Mouse (Mus musculus): ENCODE measurements around the gene Mapk10. TPM values are rescaled to one million over a fixed set of nuclear protein-coding genes. Genes with fewer than 3 reads are reported as not detected.

Gene Mapk10
- polyA plus RNA-seq, 1 experiment from 2014 or later = 0.59 TPM

GRCm38 (mm10) chr5:103209486-103209885, 1.6 kb downstream of the Mapk10 start:
- Histone ChIP-seq H3K4me2 (ENCODE audit: low read depth, severe bottlenecking) (no peak overlapping the region), H3K27me3 (ENCODE audit: control insufficient read depth, insufficient read depth, low read length) (no peaks in the 10 kb centered on the region), H3K4me3 (ENCODE audit: low read depth, low read length) (no peak overlapping the region), H3K9ac (ENCODE audit: low read length) (no peak overlapping the region), H3K9me3 (ENCODE audit: control insufficient read depth, low read length) (no peaks in the 10 kb centered on the region), H3K27ac (replicated peaks; ENCODE audit: low read depth, low read length) (no peak overlapping the region), H3K4me1 (ENCODE audit: control insufficient read depth, insufficient read depth, low read length) (no peaks in the 10 kb centered on the region), H3K36me3 (ENCODE audit: control insufficient read depth, insufficient read depth, low read length) (no peaks in the 10 kb centered on the region)
- DNase-seq (ENCODE audit: low spot score) = no peak
- 70% methylated on average over 6 of the region's 6 CpGs for WGBS
- no peak for ATAC-seq (ENCODE audit: insufficient number of reproducible peaks, low FRiP score, low TSS enrichment, low read depth)

- Histone ChIP-seq H3K4me1 (ENCODE audit: control insufficient read depth, insufficient read depth, low read length) (no peaks in the 10 kb centered on the region), H3K4me3 (ENCODE audit: low read depth, low read length) (no peak overlapping the region), H3K9ac (ENCODE audit: low read length) (no peak overlapping the region), H3K4me2 (ENCODE audit: low read depth, severe bottlenecking) (no peak overlapping the region), H3K36me3 (ENCODE audit: control insufficient read depth, insufficient read depth, low read length) (no peaks in the 10 kb centered on the region), H3K27ac (replicated peaks; ENCODE audit: low read depth, low read length) (no peak overlapping the region), H3K9me3 (ENCODE audit: control insufficient read depth, low read length) (no peaks in the 10 kb centered on the region), H3K27me3 (ENCODE audit: control insufficient read depth, insufficient read depth, low read length) (no peaks in the 10 kb centered on the region)
- DNase-seq (ENCODE audit: low spot score) (no peak), ATAC-seq (ENCODE audit: insufficient number of reproducible peaks, low FRiP score, low TSS enrichment, low read depth) (no peak)
- WGBS = 54% methylated on average over 8 of the region's 8 CpGs
Measured at GRCm38 (mm10) chr5:103208869-103209268, 2.3 kb downstream of the Mapk10 start.

DNA sequence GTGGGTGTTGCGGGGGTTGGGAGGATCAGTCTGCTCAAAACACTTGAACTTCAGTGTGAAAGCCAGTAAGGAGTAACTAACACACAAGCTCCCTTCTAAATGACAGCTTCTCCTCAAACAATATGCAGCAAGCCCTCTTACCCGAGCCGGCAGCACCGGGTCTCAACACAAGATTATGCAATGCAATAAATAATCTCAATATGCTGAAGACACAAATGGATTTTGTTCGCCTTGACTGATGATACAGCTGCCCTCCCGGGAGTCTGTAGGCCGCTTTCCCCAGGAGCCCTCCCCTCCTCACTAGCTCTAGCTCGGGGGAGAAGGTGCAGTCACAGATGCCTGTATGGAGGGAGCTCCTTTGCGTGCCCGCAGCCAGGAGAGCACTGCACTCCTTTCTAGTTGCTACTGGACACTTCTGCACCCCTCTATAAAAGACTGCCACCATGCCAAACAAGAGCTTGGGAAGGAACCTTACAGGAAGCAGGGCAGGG, 3.1 kb downstream of the Mapk10 start:
- no peak for ATAC-seq (ENCODE audit: insufficient number of reproducible peaks, low FRiP score, low TSS enrichment, low read depth)
- Histone ChIP-seq H3K27ac (replicated peaks; ENCODE audit: low read depth, low read length) (no peak overlapping the region), H3K36me3 (ENCODE audit: control insufficient read depth, insufficient read depth, low read length) (no peaks in the 10 kb centered on the region), H3K27me3 (ENCODE audit: control insufficient read depth, insufficient read depth, low read length) (no peaks in the 10 kb centered on the region), H3K4me1 (ENCODE audit: control insufficient read depth, insufficient read depth, low read length) (no peaks in the 10 kb centered on the region), H3K9ac (ENCODE audit: low read length) (no peak overlapping the region), H3K4me2 (ENCODE audit: low read depth, severe bottlenecking) (no peak overlapping the region), H3K9me3 (ENCODE audit: control insufficient read depth, low read length) (no peaks in the 10 kb centered on the region), H3K4me3 (ENCODE audit: low read depth, low read length) (no peak overlapping the region)
- WGBS = 77% methylated on average over 10 of the region's 10 CpGs
- DNase-seq (ENCODE audit: low spot score) = no peak

GRCm38 (mm10) chr5:103197796-103198325, 13.3 kb downstream of the Mapk10 start:
- DNase-seq (ENCODE audit: low spot score) (no peak), ATAC-seq (ENCODE audit: insufficient number of reproducible peaks, low FRiP score, low TSS enrichment, low read depth) (no peak)
- Histone ChIP-seq H3K9ac (ENCODE audit: low read length) (no peak overlapping the region), H3K27ac (replicated peaks; ENCODE audit: low read depth, low read length) (no peak overlapping the region), H3K9me3 (ENCODE audit: control insufficient read depth, low read length) (no peaks in the 10 kb centered on the region), H3K4me2 (ENCODE audit: low read depth, severe bottlenecking) (no peak overlapping the region), H3K36me3 (ENCODE audit: control insufficient read depth, insufficient read depth, low read length) (no peaks in the 10 kb centered on the region), H3K4me1 (ENCODE audit: control insufficient read depth, insufficient read depth, low read length) (no peaks in the 10 kb centered on the region), H3K27me3 (ENCODE audit: control insufficient read depth, insufficient read depth, low read length) (no peaks in the 10 kb centered on the region), H3K4me3 (ENCODE audit: low read depth, low read length) (no peak overlapping the region)
- 72% methylated on average over 2 of the region's 2 CpGs for WGBS

DNA sequence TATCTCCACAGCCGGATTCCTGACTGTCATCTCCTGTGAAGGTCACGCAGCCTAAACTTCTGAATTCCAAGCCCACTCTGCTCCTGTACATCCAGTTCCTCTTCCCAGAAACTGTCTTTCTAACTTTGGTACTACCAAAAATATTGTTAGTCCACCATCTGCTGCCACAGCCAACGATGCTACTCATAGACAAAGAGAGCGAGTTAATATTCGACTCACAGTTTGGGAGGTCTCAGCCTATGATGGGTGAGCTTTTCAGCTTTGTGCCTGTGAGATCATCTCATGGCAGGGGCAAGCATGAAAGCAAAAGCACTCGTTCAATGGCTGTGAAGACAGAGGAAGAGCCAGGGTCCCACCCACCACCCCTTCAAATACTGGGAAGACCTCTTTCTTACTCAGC, 16.6 kb downstream of the Mapk10 start:
- 81% methylated on average over 6 of the region's 6 CpGs for WGBS
- ATAC-seq (ENCODE audit: insufficient number of reproducible peaks, low FRiP score, low TSS enrichment, low read depth) (no peak), DNase-seq (ENCODE audit: low spot score) (no peak)
- Histone ChIP-seq H3K27me3 (ENCODE audit: control insufficient read depth, insufficient read depth, low read length) (no peaks in the 10 kb centered on the region), H3K9ac (ENCODE audit: low read length) (no peak overlapping the region), H3K27ac (replicated peaks; ENCODE audit: low read depth, low read length) (no peak overlapping the region), H3K4me1 (ENCODE audit: control insufficient read depth, insufficient read depth, low read length) (no peaks in the 10 kb centered on the region), H3K9me3 (ENCODE audit: control insufficient read depth, low read length) (no peaks in the 10 kb centered on the region), H3K4me2 (ENCODE audit: low read depth, severe bottlenecking) (no peak overlapping the region), H3K4me3 (ENCODE audit: low read depth, low read length) (no peak overlapping the region), H3K36me3 (ENCODE audit: control insufficient read depth, insufficient read depth, low read length) (no peaks in the 10 kb centered on the region)

DNA sequence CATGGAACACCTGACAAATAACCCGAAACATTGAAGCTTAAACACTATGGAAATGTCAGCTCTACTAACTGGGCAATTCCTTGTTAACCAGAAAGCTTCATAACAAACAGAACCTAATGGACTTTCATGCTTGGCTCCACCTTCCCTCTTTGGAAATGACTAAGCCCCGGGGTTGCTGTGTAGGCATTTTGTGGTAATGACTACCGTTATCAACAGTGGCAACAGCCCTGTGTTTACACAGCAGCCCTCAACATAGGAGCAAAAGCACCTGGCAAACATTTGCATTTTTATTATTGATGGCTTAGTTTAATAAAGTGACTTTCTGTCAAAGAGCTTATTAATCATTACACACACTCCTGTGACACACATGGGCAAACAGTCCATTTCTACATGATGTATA, 17.4 kb downstream of the Mapk10 start:
- no peak for ATAC-seq (ENCODE audit: insufficient number of reproducible peaks, low FRiP score, low TSS enrichment, low read depth)
- H3K27ac ChIP-seq (replicated peaks; ENCODE audit: low read depth, low read length) = no peak overlapping the region
- H3K4me2 ChIP-seq (ENCODE audit: low read depth, severe bottlenecking) = no peak overlapping the region
- DNase-seq (ENCODE audit: low spot score) = no peak
- H3K9ac ChIP-seq (ENCODE audit: low read length) = no peak overlapping the region
- 83% methylated on average over 3 of the region's 3 CpGs for WGBS
- H3K9me3 ChIP-seq (ENCODE audit: control insufficient read depth, low read length) = no peaks in the 10 kb centered on the region
- H3K36me3 ChIP-seq (ENCODE audit: control insufficient read depth, insufficient read depth, low read length) = no peaks in the 10 kb centered on the region
- no peaks in the 10 kb centered on the region for H3K4me1 ChIP-seq (ENCODE audit: control insufficient read depth, insufficient read depth, low read length)
- no peak overlapping the region for H3K4me3 ChIP-seq (ENCODE audit: low read depth, low read length)
- no peaks in the 10 kb centered on the region for H3K27me3 ChIP-seq (ENCODE audit: control insufficient read depth, insufficient read depth, low read length)

- Histone ChIP-seq H3K4me1 (ENCODE audit: control insufficient read depth, insufficient read depth, low read length) (no peaks in the 10 kb centered on the region), H3K4me3 (ENCODE audit: low read depth, low read length) (no peak overlapping the region), H3K27ac (replicated peaks; ENCODE audit: low read depth, low read length) (no peak overlapping the region), H3K4me2 (ENCODE audit: low read depth, severe bottlenecking) (no peak overlapping the region), H3K27me3 (ENCODE audit: control insufficient read depth, insufficient read depth, low read length) (no peaks in the 10 kb centered on the region), H3K9me3 (ENCODE audit: control insufficient read depth, low read length) (no peaks in the 10 kb centered on the region; the same call in 1 of the 2 replicates), H3K36me3 (ENCODE audit: control insufficient read depth, insufficient read depth, low read length) (no peaks in the 10 kb centered on the region), H3K9ac (ENCODE audit: low read length) (no peak overlapping the region)
- WGBS = 34% methylated on average over 4 of the region's 4 CpGs
- ATAC-seq (ENCODE audit: insufficient number of reproducible peaks, low FRiP score, low TSS enrichment, low read depth) = no peak
- DNase-seq (ENCODE audit: low spot score) = no peak
Measured at GRCm38 (mm10) chr5:103191577-103191976, 19.6 kb downstream of the Mapk10 start.

DNA sequence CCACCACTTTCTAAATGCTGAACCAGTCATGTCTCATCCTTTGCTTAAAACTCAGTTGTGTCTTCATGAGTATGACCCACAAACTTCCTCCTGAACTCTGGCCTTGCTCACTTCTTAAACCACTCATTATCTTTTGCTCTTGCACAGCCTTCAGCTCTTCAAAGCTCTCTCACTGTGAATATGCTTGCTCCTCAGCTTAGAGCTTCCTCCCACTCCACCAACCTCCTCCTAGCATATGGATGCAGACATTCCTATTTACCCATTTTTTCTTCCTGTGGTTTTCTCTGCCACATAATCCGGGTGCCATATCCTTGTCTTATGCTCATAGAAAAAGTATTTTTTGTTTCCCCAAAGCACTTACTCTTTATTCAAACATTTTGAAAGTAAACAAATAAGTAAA, 26.9 kb downstream of the Mapk10 start:
- H3K27ac ChIP-seq (replicated peaks; ENCODE audit: low read depth, low read length) = no peak overlapping the region
- DNase-seq (ENCODE audit: low spot score) (no peak), ATAC-seq (ENCODE audit: insufficient number of reproducible peaks, low FRiP score, low TSS enrichment, low read depth) (no peak)
- no peak overlapping the region for H3K4me3 ChIP-seq (ENCODE audit: low read depth, low read length)
- H3K4me1 ChIP-seq (ENCODE audit: control insufficient read depth, insufficient read depth, low read length) = no peaks in the 10 kb centered on the region
- H3K4me2 ChIP-seq (ENCODE audit: low read depth, severe bottlenecking) = no peak overlapping the region
- 94% methylated on average over 1 of the region's 1 CpGs for WGBS
- H3K9ac ChIP-seq (ENCODE audit: low read length) = no peak overlapping the region
- H3K36me3 ChIP-seq (ENCODE audit: control insufficient read depth, insufficient read depth, low read length) = no peaks in the 10 kb centered on the region
- no peaks in the 10 kb centered on the region; the same call in 1 of the 2 replicates for H3K9me3 ChIP-seq (ENCODE audit: control insufficient read depth, low read length)
- no peaks in the 10 kb centered on the region for H3K27me3 ChIP-seq (ENCODE audit: control insufficient read depth, insufficient read depth, low read length)

DNA sequence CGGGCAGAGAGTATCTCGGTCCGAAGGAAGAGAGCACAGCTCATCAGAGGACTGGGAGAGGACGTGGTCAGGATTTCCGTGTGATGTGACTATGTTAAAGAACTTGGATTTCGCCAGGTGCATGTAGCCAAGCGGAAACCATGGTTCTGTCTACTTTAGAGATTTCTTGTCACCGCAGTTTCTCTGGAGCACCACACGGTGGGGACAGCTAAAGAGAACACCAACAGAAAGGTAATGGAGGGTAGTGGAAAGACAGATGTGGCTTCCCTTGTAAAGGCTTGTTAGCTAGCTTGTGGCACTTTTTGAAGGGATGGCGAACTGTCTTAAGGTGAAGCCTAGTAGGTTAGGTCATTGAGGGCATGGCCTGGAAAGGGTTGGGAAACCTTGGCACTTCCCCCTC, 29.5 kb downstream of the Mapk10 start:
- 88% methylated on average over 10 of the region's 10 CpGs for WGBS
- no peak for DNase-seq (ENCODE audit: low spot score)
- H3K27ac ChIP-seq (replicated peaks; ENCODE audit: low read depth, low read length) = no peak overlapping the region
- no peaks in the 10 kb centered on the region for H3K27me3 ChIP-seq (ENCODE audit: control insufficient read depth, insufficient read depth, low read length)
- H3K9me3 ChIP-seq (ENCODE audit: control insufficient read depth, low read length) = no peaks in the 10 kb centered on the region; the same call in 1 of the 2 replicates
- no peaks in the 10 kb centered on the region for H3K36me3 ChIP-seq (ENCODE audit: control insufficient read depth, insufficient read depth, low read length)
- H3K4me2 ChIP-seq (ENCODE audit: low read depth, severe bottlenecking) = no peak overlapping the region
- H3K4me3 ChIP-seq (ENCODE audit: low read depth, low read length) = no peak overlapping the region
- no peak for ATAC-seq (ENCODE audit: insufficient number of reproducible peaks, low FRiP score, low TSS enrichment, low read depth)
- no peaks in the 10 kb centered on the region for H3K4me1 ChIP-seq (ENCODE audit: control insufficient read depth, insufficient read depth, low read length)
- H3K9ac ChIP-seq (ENCODE audit: low read length) = no peak overlapping the region

Data from limb, embryonic 11.5 days (tissue).